Mouse (Mus musculus) liver, adult 10 weeks (tissue): ENCODE results near the gene Arhgef1. TPM values are rescaled to one million over a fixed set of nuclear protein-coding genes. Genes with fewer than 3 reads are reported as not detected.

ENCODE experiments used
- polyA plus RNA-seq: library from polyadenylated mRNA; stranded (reverse); fragments of 350-450 nt; fragmentation: Illumina TruSeq; extraction: RNeasy Lipid Tissue Mini Kit (QIAGEN cat#74804); gene quantifications from one replicate; pipeline ENCODE4 v1.2.3, GENCODE M21; 2014; ENCODE audit warnings: low read depth, low replicate concordance

Gene Arhgef1
- polyA plus RNA-seq = 1.1 TPM

DNA sequence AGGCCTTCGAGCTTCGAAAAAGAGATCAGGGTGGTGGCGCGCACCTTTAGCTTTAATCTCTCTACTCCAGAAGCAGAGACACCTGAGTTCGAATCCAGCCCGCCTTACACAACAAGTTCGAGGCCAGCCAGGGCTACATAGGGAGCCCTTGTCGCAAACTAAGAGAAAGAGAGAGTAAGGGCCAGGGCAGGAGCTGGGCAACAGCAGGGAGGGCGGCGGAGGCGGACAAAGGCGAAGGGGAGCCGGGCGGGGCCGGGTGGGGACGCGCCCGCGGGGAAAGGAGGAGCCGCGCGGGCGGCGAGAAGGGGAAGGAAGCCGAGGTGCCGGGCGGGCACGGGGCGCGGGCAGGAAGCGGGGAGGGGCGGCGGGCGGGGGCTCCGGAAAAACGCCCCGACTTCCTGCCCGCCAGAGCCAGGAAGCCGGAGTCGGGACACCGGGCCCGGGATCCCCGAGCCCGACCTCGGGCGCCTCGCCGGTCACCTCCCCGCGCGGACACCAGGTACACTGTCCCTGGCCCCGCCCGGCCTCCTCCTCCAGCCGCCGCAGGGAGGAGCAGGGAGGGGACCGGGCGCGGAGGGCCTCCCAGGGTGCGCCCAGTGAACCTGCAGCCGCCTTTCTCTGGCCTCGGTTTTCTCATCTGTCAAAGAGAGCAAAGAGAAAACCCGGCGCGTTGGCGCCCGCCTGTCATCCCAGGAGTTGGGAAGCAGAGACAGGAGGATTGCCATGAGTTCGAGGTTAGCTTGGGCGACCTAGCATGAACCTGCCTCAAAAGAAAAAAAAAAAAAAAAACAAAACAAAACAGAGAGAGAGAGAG lies at the start of gene Arhgef1:
Gene Arhgef1, plus strand, starts transcription at position 283 of the 814 bp plus-strand sequence.

DNA sequence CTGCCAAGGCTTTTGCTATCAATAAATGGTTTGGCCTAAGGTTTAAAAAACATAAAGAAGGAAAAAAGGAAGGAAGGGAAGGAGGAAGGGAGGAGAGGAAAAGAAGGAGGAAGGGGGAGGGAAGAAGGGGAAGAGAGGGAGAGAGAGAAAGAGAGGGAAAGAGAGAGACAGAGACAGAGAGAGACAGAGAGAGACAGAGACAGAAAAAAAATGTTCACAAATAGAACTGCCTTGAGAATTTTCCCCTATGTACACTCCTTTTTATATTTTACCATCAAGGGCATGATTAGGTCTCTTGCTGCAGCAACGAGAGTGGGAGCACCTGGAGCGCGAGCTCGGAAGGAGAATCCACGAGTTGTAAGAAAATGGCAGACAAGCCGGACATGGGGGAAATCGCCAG lies 40.8 kb upstream of the Arhgef1 start, which contains the start of gene Gm9844:
Gene Gm9844, plus strand, starts transcription at position 301 of the 400 bp plus-strand sequence.

DNA sequence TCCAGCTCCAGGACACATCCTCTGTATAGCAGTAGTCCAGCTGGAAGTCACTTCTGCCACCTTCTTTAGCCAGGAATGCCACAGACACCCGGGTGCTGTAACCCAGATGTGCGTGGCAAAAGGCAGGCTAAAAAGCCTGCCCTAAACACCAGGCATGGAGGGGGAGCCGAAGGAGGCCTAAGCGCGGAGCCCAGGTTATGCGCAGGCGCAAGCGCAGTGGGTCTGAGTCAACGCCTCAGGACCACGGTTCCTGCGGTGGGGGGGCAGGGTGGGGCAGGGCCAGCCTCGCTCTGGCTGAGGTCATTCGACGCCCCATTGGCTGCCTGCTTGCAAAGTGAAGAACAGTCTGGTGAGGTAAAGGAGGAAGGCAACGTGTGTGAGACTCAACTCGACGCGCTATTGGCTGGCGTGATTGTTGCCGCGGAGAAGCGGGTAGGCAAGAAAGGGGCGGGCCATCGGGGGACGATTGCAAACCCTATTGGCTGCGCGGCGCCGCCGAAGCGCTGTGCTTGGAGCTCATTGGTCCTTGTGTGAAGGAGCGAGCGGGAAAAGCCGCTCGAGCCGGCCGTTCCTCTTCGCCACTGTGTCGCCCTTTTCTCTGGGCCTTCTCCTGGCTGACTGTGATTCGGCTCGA lies 33.1 kb upstream of the Arhgef1 start, which contains the start of the genes Lypd4 and Dmrtc2:
Gene Lypd4, minus strand, starts transcription at position 410 of the 634 bp plus-strand sequence.
Gene Dmrtc2, plus strand, starts transcription at position 526 of the 634 bp plus-strand sequence.

DNA sequence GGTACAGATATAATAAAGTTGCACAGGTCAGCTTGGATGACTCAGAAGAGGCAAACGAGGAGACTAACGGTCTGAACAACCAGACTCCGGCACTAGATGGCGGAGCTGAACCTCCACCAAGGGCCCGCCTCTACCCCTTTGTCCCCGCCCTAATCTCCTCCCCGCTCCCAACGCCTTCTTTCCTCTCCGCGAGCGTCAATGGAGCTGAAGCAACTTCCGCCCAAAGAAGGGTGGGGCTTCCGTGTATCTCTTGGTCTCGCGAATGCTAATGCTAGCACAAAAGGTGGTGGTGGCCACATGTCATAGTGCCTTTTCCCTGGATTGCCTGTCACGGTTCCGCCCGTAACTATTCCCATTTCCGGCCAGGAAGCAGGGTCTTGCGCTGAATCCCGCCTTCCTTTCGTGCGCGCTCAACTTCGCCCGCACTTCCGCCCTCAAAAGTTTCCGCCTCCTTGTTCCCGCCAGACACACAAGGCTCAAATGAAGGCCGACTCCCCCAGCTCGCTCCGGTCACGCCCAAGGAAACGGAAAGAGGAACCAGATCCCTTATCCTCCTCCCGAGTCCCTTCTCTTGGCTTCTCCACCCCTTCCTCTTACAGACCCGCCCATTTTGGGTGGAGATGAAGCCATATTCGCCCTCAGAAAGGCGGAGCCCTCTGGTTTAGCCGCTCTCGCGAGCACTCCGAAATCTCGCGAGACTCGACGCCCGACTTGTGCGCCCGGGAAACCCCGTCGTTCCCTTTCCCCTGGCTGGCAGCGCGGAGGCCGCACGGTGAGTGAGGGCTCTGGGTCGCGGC lies 18.6 kb upstream of the Arhgef1 start, which contains the start of gene Rps19:
Gene Rps19, plus strand, starts transcription at position 476 of the 797 bp plus-strand sequence.

DNA sequence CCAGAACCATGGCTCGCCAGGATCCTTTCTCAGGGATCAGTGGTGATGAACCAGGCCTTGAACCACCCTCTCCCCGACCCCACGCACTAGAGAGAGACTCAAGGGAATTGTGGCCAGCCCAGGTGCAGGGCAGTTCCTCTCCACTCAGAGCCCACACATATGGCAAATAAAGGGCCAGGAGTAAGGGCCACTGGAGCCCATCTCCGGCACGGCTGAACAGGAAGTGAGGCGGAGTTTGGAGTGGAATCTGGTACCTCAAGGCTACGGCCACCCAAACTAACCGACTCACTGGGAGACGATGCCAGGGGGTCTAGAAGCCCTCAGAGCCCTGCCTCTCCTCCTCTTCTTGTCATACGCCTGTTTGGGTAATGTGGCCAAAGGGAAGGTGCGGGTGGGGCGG lies 5.5 kb upstream of the Arhgef1 start, which contains the start of gene Cd79a:
Gene Cd79a, plus strand, starts transcription at position 158 of the 400 bp plus-strand sequence.

DNA sequence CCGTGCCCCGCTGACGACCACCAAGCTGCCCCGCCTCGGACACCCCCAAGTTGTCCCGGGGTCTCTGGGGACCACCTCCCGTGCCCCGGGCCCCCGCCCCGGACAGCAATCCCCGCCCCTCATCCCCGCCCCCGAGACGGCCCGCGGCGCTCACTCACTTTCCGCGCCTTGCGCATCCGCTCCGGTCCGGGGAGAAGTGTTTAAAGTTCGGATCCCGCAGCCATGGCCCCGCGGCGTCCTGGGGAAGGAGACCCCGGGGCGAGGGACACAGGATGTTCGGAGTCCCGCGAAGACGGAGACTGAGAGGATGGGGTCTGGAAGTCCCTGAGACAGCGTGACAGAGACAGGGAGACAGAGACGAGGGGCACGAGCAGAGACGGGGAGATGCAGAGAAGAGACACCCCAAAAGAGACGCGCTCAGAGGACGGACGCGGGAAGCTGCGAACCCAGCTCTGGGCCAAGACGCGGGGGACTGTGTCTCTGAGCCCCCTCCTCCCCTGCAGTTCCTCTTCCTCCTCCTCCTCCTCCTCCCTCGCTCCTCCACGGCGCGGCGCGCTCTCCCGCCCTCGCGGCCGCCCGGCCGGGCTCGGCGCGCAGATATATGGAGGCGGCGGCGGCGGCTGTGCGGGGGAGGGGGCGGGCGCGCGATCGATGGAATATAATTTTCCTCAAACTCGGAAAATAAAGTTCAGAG lies 41.7 kb downstream of the Arhgef1 start, which contains the start of gene Gm4881:
Gene Gm4881, minus strand, starts transcription at position 238 of the 694 bp plus-strand sequence.

DNA sequence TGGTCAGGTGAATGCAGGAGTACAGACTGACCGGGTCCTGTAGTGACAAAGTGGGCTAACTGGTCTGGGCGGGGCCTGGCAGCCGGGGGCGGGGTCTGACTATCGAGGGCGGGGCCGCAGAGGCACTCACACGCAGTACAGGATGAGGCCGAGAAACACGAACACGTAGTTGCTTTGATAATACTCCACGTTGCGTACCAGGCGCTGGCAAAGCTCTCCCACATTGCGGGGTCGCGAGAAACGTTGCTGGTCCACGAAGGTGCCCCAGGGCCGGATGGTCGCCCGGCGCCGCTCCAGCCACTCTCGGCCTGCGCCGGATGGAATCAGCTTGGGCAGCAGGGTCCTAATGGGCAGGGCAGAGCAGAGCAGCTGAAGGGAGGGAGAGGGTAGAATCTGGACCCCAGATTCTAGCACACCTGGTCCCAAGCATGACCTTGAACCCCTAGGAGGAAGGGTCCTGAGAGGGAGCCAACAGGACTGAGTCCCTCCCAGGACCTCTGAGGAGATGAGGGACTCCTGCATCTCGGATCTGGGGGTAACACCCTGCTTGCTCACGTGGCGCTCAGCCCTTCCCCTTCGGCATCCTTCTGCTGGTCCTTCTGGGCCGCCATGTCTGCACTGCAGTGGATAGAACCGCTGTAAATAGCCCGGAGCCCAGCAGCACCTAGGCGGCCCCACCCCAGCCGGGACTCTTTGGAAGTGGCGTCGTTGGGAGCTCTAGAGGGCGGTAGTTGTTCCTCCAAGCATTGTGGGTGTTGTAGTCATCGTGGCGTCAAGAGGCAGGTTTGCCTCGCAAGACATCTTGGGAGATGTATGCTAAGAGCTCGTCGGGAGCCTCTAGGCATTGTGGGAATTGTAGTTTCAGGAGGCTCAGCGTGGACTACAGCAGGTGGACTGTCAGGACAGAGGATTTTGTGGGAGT lies 69.5 kb downstream of the Arhgef1 start, which contains the start of gene Rabac1:
Gene Rabac1, minus strand, starts transcription at position 783 of the 922 bp plus-strand sequence.

Other genes starting within 250 kb of the Arhgef1 start
- gene Tex101, start 226.2 kb upstream of the Arhgef1 start, polyA plus RNA-seq = not detected
- gene BC049730, start 193.7 kb upstream of the Arhgef1 start, polyA plus RNA-seq = not detected
- gene Gm4763, start 176.0 kb upstream of the Arhgef1 start, polyA plus RNA-seq = not detected
- gene Cd177, start 142.6 kb upstream of the Arhgef1 start, polyA plus RNA-seq = not detected
- not detected for gene Ceacam10, start 125.7 kb upstream of the Arhgef1 start, polyA plus RNA-seq
- gene Gm9844, start 40.7 kb upstream of the Arhgef1 start, polyA plus RNA-seq = not detected
- gene Lypd4, start 33.0 kb upstream of the Arhgef1 start, polyA plus RNA-seq = not detected
- not detected for gene Dmrtc2, start 32.9 kb upstream of the Arhgef1 start, polyA plus RNA-seq
- gene Rps19, start 18.5 kb upstream of the Arhgef1 start, polyA plus RNA-seq = 37.7 TPM
- gene Cd79a, start 5.5 kb upstream of the Arhgef1 start, polyA plus RNA-seq = 0.45 TPM
- not detected for gene Gm4881, start 41.6 kb downstream of the Arhgef1 start, polyA plus RNA-seq
- 1.6 TPM for gene Rabac1, start 69.8 kb downstream of the Arhgef1 start, polyA plus RNA-seq
- not detected for gene Atp1a3, start 103.0 kb downstream of the Arhgef1 start, polyA plus RNA-seq
- 0.32 TPM for gene Grik5, start 169.4 kb downstream of the Arhgef1 start, polyA plus RNA-seq
- 0.42 TPM for gene Zfp574, start 169.7 kb downstream of the Arhgef1 start, polyA plus RNA-seq